Mouse (Mus musculus) ES-Bruce4 (cell line): ENCODE results near the gene Tceal3. TPM values are rescaled to one million over a fixed set of nuclear protein-coding genes. Genes with fewer than 3 reads are reported as not detected.
"Not testable (repeated sequence)": the region's sequence is repeated elsewhere in the genome, so short reads cannot be mapped to it uniquely, and the experiment has no call there.

Source experiments
- H3K27ac ChIP-seq: 2 replicates; pipeline ENCODE4 v1.5.1; 2012; ENCODE audit warnings: low read length, inconsistent platforms; ENCODE audit not compliant: insufficient read depth
- H3K27me3 ChIP-seq: 2 replicates; pipeline ENCODE4 v1.6.1; 2012; ENCODE audit warnings: mild to moderate bottlenecking, low read length, inconsistent platforms; ENCODE audit not compliant: control insufficient read depth, poor library complexity, insufficient read depth, severe bottlenecking
- H3K36me3 ChIP-seq: 2 replicates; pipeline ENCODE4 v1.6.1; 2012; ENCODE audit warnings: inconsistent platforms, mild to moderate bottlenecking, low read length, moderate library complexity; ENCODE audit not compliant: control insufficient read depth, poor library complexity, insufficient read depth, severe bottlenecking
- H3K4me1 ChIP-seq: one replicate; pipeline ENCODE4 v1.8.1; 2011; ENCODE audit warnings: low read length; ENCODE audit not compliant: control insufficient read depth, insufficient read depth
- H3K4me3 ChIP-seq: 2 replicates; pipeline ENCODE4 v1.5.1; 2011; ENCODE audit warnings: low read depth, mild to moderate bottlenecking, low read length
- H3K9ac ChIP-seq: 2 replicates; pipeline ENCODE4 v1.6.1; 2012; ENCODE audit warnings: low read depth, mild to moderate bottlenecking, inconsistent platforms; ENCODE audit not compliant: poor library complexity, severe bottlenecking
- H3K9me3 ChIP-seq: replicated peaks from 2 replicates; pipeline ENCODE4 v1.6.1; 2012; ENCODE audit warnings: mild to moderate bottlenecking, low read length, inconsistent platforms; ENCODE audit not compliant: control insufficient read depth, poor library complexity, insufficient read depth, severe bottlenecking
- CTCF ChIP-seq: IDR thresholded peaks from one replicate; pipeline ENCODE4 v1.8.1; 2011; ENCODE audit warnings: low read depth, low read length
- EP300 ChIP-seq: IDR thresholded peaks from 2 replicates; pipeline ENCODE4 v1.6.1; 2011; ENCODE audit warnings: low read depth, low read length; ENCODE audit not compliant: insufficient read depth
- POLR2A ChIP-seq: IDR thresholded peaks from one replicate; pipeline ENCODE4 v1.8.1; 2011; ENCODE audit warnings: low read length; ENCODE audit not compliant: insufficient read depth
- polyA plus RNA-seq: library from polyadenylated mRNA; stranded (reverse); fragments of >200 nt; gene quantifications from 2 replicates; pipeline ENCODE4 v1.2.4, GENCODE M21; 2011; ENCODE audit warnings: low read depth; ENCODE audit not compliant: missing spikeins, insufficient read depth, insufficient read length

Tceal3 gene
- 1.3 TPM in 1 of 2 replicates, not detected in the other for polyA plus RNA-seq

DNA sequence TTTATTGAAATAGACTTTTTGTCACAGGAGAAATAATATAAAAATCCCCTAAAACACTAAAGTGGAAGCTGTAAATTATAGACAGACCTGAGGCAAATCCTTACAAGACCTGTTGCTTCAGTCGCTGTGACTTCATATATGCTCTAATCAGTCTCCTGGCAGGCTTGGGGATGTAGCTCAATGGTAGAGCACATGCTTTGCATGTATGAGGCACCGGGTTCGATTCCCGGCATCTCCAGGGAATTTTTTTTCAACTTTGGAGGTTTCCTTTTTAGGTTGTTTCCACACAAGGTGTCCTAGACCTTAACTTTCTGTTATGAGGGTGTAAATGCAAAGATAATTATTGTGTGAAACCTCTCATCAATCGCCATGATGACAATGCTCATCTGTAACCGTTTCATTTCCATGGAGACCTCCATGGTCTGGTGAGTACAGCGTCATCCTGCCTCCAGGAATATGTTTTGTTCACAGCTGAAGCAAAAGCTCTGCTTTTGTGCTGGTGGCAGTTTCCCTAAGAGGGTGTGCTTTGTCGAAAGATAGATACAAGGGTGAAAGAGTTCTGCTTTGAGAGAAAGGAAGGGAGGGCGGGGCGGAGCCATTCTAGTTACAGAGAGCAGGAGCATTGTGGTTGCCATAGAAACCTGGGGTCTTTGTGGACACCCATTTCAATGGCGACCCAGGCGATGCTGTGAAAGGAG lies at the start of gene Tceal3:
TSS of gene Tceal3 (plus strand) at position 644 of the 698 bp plus-strand sequence.
- no peaks in the 10 kb centered on the region for H3K4me1 ChIP-seq
- no peaks in the 10 kb centered on the region for H3K9me3 ChIP-seq
- H3K9ac ChIP-seq, result no peak within 1 kb of the TSS
- TF ChIP-seq EP300 (no peak), POLR2A (no peak), CTCF (no peak)
- no peaks in the 10 kb centered on the region for H3K36me3 ChIP-seq
- no peak within 1 kb of the TSS for H3K27ac ChIP-seq
- no peaks in the 10 kb centered on the region for H3K27me3 ChIP-seq
- H3K4me3 ChIP-seq, result no peak within 1 kb of the TSS

DNA sequence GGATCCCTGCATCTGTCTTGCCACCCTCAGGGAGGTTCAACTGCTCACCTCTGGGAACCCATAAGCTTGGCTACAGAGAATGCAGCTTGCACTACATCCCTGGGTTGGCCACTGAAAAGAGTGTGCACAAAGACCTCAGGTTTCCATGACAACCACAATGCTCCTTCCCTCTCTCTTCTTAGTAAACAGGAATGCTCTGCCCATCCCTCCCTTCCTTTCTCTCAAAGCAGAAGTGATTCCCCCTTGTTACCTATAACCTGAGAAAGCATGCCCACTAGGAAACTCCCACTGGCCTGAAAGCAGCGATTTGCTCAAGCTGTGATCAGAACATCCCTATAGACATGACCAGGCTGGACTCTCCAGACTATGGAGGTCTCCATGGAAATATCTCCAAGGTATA lies 46.7 kb upstream of the Tceal3 start, which contains the start of gene Kir3dl2:
TSS of gene Kir3dl2 (minus strand) at position 101 of the 400 bp plus-strand sequence.
- H3K27me3 ChIP-seq, H3K4me3 ChIP-seq, H3K9ac ChIP-seq, H3K36me3 ChIP-seq, H3K4me1 ChIP-seq, H3K9me3 ChIP-seq, H3K27ac ChIP-seq: not testable (repeated sequence)

DNA sequence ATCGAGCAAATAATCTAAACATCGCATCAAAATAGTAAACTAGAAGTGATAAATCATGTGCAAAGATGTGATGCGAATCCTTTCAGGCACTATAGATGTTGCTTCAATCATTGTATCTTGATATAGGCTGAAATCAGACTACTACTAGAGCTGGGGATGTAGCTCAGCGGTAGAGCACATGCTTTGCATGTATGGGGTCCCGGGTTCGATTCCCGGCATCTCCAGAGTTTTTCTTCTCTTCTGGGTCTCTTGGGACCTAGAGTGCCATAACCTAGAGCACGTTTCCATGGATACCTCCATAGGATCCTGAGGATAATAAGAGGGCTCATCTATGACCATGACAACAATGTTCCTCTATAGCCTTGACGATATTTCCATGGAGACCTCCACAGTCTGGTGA lies 21.5 kb upstream of the Tceal3 start:
- not testable (repeated sequence) for H3K9ac ChIP-seq, H3K27me3 ChIP-seq, H3K9me3 ChIP-seq, H3K4me3 ChIP-seq, H3K27ac ChIP-seq, H3K36me3 ChIP-seq, H3K4me1 ChIP-seq

DNA sequence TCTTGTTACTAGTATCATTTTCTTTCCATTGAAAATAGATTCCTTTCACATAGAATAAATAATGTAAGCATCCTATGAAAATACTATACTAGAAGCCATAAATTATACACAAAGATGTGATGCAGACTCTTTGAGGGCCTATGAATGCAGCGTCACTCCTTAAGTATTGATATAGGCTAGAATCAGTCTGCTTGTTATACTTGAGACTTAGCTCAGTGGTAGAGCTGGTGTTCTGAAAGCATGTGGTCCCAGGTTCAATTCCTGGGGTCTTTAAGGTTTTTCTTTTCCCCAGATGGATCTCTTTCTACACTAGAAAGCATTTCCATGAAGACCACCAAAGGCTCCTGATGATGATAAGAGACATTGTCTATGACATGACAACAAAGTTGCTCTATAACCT lies 6.0 kb upstream of the Tceal3 start:
- Histone ChIP-seq H3K27ac (no peak overlapping the region), H3K27me3 (no peaks in the 10 kb centered on the region), H3K4me1 (no peaks in the 10 kb centered on the region), H3K9ac (no peak overlapping the region), H3K4me3 (no peak overlapping the region), H3K9me3 (no peaks in the 10 kb centered on the region), H3K36me3 (no peaks in the 10 kb centered on the region)
- TF ChIP-seq POLR2A (no peak), CTCF (no peak), EP300 (no peak)

DNA sequence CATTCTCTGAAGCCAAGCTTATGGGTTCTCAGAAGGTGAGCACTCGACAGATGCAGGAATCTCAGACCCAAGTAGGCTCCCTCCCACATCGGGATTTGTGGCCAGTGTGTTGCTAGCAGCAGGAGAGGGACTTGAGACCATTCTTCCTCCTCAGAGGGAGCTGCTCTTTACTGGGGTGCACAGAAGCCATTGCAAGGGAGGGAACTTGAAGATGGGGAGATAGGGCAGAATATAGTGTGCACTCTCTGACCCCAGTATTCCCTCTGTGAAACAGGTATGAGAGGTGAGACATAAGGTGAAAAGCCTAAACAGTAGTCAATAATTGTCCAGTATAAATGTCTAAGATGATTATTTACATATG lies 235 bp downstream of the Tceal3 start:
- Histone ChIP-seq H3K4me3 (no peak overlapping the region), H3K4me1 (no peaks in the 10 kb centered on the region), H3K9me3 (no peaks in the 10 kb centered on the region), H3K9ac (no peak overlapping the region), H3K27me3 (no peaks in the 10 kb centered on the region), H3K36me3 (no peaks in the 10 kb centered on the region), H3K27ac (no peak overlapping the region)
- TF ChIP-seq POLR2A (no peak), EP300 (no peak), CTCF (no peak)

DNA sequence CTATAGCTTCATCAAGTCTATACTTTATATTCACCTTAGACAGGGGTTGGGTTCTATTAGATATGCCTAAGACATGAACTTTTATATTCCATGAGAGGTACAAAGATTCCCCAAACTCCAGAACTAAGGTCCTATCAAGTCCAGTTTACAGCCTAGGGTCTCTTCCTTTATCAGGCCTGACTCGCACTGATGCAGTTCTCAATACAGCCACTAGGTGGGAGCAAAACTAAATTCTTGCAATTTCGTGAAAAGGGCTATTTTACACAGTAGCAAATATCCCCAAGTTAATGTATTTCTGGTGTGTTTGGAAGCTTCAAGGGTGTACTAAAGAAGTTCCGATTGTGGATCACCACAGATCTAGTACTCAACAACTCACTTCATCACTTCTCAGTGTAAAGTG lies 8.8 kb downstream of the Tceal3 start:
- TF ChIP-seq POLR2A (no peak), EP300 (no peak), CTCF (no peak)
- H3K9ac ChIP-seq, result no peak overlapping the region

More for the DNA sequence above, 8.8 kb downstream of the Tceal3 start:
- H3K36me3 ChIP-seq, result no peaks in the 10 kb centered on the region
- H3K27me3 ChIP-seq, result no peaks in the 10 kb centered on the region
- no peaks in the 10 kb centered on the region for H3K4me1 ChIP-seq
- H3K9me3 ChIP-seq, result no peaks in the 10 kb centered on the region
- no peak overlapping the region for H3K27ac ChIP-seq
- H3K4me3 ChIP-seq, result no peak overlapping the region
